Mouse (Mus musculus): ENCODE measurements around the gene Eomes. TPM values are rescaled to one million over a fixed set of nuclear protein-coding genes. Genes with fewer than 3 reads are reported as not detected.

The Eomes gene
- polyA plus RNA-seq, 1 experiment: 0.96 TPM

GRCm38 (mm10) chr9:118495933-118496332 is 17.9 kb downstream of the Eomes start:
- no peak for DNase-seq
- Histone ChIP-seq H3K4me1 (ENCODE audit: control insufficient read depth, insufficient read depth, low read length) (no peaks in the 10 kb centered on the region), H3K4me3 (replicated peaks; ENCODE audit: extremely low read depth, low read depth, low read length) (no peak overlapping the region)
- WGBS: 84% methylated on average over 3 of the region's 3 CpGs
- TF ChIP-seq POLR2A (IDR thresholded peaks at IDR 0.05; ENCODE audit: borderline replicate concordance, extremely low read depth, low read depth, low read length) (no peak), CTCF (IDR thresholded peaks at IDR 0.05; ENCODE audit: insufficient read depth, low read length) (no peak)

DNA sequence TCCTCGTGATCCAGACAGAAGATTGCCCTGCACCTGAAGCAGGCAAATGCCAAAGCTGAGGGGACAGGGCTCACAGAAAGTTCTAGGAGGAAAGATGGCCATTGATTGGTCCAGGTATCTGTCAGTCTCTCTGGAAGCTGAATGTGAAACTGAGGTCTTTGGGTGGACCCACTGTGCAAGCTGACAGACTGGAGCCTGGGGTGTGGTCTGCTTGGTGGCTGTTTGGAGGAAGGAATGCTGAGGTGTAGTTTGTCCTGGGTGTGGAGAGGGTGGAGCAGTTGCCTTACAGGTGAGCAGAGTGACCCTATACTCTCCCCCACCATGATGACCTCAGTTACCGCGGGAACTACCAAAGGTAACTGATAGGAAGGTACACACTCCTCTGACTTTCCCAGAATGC is 18.9 kb downstream of the Eomes start:
- TF ChIP-seq POLR2A (IDR thresholded peaks at IDR 0.05; ENCODE audit: borderline replicate concordance, extremely low read depth, low read depth, low read length) (no peak), CTCF (IDR thresholded peaks at IDR 0.05; ENCODE audit: insufficient read depth, low read length) (no peak)
- WGBS: 73% methylated on average over 3 of the region's 3 CpGs
- no peak for DNase-seq
- no peak overlapping the region for H3K4me3 ChIP-seq (replicated peaks; ENCODE audit: extremely low read depth, low read depth, low read length)
- no peaks in the 10 kb centered on the region for H3K4me1 ChIP-seq (ENCODE audit: control insufficient read depth, insufficient read depth, low read length)

- WGBS: 65% methylated on average over 7 of the region's 7 CpGs
- TF ChIP-seq POLR2A (IDR thresholded peaks at IDR 0.05; ENCODE audit: borderline replicate concordance, extremely low read depth, low read depth, low read length): no peak
Observed at GRCm38 (mm10) chr9:118498061-118498460, 20.0 kb downstream of the Eomes start.

DNA sequence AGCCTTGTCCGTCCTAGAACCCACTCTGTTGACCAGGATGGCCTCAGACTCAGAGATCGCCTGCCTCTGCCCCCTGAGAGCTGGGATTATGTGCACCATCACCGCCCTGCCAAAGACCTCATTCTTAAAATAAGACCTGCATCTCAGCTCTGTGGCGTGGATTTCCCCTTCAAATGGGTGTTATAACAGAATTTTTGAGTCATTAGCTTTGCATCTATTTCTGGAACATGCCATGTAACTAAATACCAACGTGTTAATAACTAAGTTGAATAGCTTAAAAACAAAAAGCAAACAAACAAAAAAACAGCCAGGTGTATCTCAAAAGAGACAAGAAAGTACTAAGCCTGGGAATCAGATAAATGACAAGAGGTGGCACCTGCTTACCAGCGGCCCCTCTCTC is 23.0 kb downstream of the Eomes start:
- Histone ChIP-seq H3K4me3 (replicated peaks; ENCODE audit: extremely low read depth, low read depth, low read length) (no peak overlapping the region), H3K4me1 (ENCODE audit: control insufficient read depth, insufficient read depth, low read length) (0 out of 2 replicates have a peak, but pooled peaks cover 3% of the 10 kb centered on the region)
- 78% methylated on average over 6 of the region's 6 CpGs for WGBS
- DNase-seq: no peak
- TF ChIP-seq CTCF (IDR thresholded peaks at IDR 0.05; ENCODE audit: insufficient read depth, low read length) (no peak), POLR2A (IDR thresholded peaks at IDR 0.05; ENCODE audit: borderline replicate concordance, extremely low read depth, low read depth, low read length) (no peak)

More at GRCm38 (mm10) chr9:118498061-118498460, 20.0 kb downstream of the Eomes start:
- DNase-seq: no peak
- no peak overlapping the region for H3K4me3 ChIP-seq (replicated peaks; ENCODE audit: extremely low read depth, low read depth, low read length)
- H3K4me1 ChIP-seq (ENCODE audit: control insufficient read depth, insufficient read depth, low read length): no peaks in the 10 kb centered on the region

DNA sequence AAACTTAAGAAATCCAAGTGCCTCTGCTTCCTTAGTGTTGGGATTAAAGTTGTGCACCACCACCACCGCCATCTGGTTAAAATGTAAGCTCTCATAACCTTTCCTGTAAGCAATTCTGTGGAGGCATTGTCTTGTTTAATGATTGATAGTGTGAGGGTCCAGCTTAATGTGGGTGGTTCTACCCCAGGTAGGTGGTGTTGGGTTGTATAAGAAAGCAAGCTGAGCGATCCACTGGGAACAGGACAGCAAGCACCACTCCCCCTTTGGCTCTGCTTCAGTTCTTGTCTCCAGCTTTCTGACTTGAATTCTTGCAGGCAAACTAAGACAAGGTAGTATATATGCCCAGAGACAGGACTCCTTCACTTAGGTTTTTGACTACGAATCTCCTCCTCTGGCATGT is 26.6 kb downstream of the Eomes start:
- WGBS: 86% methylated on average over 3 of the region's 3 CpGs
- Histone ChIP-seq H3K4me3 (replicated peaks; ENCODE audit: extremely low read depth, low read depth, low read length) (no peak overlapping the region), H3K4me1 (ENCODE audit: control insufficient read depth, insufficient read depth, low read length) (0 out of 2 replicates have a peak, but pooled peaks cover 11% of the 10 kb centered on the region)
- TF ChIP-seq CTCF (IDR thresholded peaks at IDR 0.05; ENCODE audit: insufficient read depth, low read length): no peak
- TF ChIP-seq POLR2A (IDR thresholded peaks at IDR 0.05; ENCODE audit: borderline replicate concordance, extremely low read depth, low read depth, low read length): no peak
- DNase-seq: no peak

GRCm38 (mm10) chr9:118506020-118506403 is 28.0 kb downstream of the Eomes start, which contains the start of gene Golga4:
Gene Golga4, plus strand, starts transcription at chr9:118506267.
- TF ChIP-seq POLR2A (IDR thresholded peaks at IDR 0.05; ENCODE audit: borderline replicate concordance, extremely low read depth, low read depth, low read length) (no peak), CTCF (IDR thresholded peaks at IDR 0.05; ENCODE audit: insufficient read depth, low read length) (no peak)
- under 1% methylated on average over 43 of the region's 43 CpGs for WGBS
- peak; percentile 89 for DNase-seq
- H3K4me3 ChIP-seq (replicated peaks; ENCODE audit: extremely low read depth, low read depth, low read length): peak within 1 kb of the TSS; percentile 93
- peaks cover 15% of the 10 kb centered on the region for H3K4me1 ChIP-seq (ENCODE audit: control insufficient read depth, insufficient read depth, low read length)

GRCm38 (mm10) chr9:118506404-118507231 is 28.6 kb downstream of the Eomes start:
- TF ChIP-seq POLR2A (IDR thresholded peaks at IDR 0.05; ENCODE audit: borderline replicate concordance, extremely low read depth, low read depth, low read length) (no peak), CTCF (IDR thresholded peaks at IDR 0.05; ENCODE audit: insufficient read depth, low read length) (no peak)
- peaks cover 15% of the 10 kb centered on the region for H3K4me1 ChIP-seq (ENCODE audit: control insufficient read depth, insufficient read depth, low read length)
- peak; percentile 44 for DNase-seq
- whole genome bisulfite sequencing: under 1% methylated on average over 56 of the region's 57 CpGs
- peak overlapping the region; percentile 93 for H3K4me3 ChIP-seq (replicated peaks; ENCODE audit: extremely low read depth, low read depth, low read length)

DNA sequence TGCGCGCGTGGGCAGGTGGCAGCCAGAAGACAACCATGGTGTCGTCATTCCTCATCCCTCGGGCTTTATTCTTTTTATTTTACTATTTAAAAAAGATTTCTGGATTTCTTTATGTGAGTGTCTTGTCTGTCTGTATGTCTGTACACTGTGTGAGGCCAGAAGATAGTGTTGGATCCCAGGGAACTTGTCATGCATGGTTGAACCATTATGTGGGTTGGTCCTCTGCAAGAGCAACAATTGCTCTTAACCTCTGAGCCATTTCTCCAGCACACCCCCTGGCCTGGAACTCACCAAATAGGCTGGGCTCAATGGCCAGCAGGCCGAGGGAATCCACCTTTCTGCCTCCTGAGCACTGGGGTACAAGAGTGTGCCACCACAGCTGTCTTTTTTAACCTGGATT is 29.5 kb downstream of the Eomes start:
- TF ChIP-seq CTCF (IDR thresholded peaks at IDR 0.05; ENCODE audit: insufficient read depth, low read length) (no peak), POLR2A (IDR thresholded peaks at IDR 0.05; ENCODE audit: borderline replicate concordance, extremely low read depth, low read depth, low read length) (no peak)
- Histone ChIP-seq H3K4me3 (replicated peaks; ENCODE audit: extremely low read depth, low read depth, low read length) (no peak overlapping the region), H3K4me1 (ENCODE audit: control insufficient read depth, insufficient read depth, low read length) (peaks cover 15% of the 10 kb centered on the region)
- WGBS: 77% methylated on average over 6 of the region's 6 CpGs
- DNase-seq: no peak

DNA sequence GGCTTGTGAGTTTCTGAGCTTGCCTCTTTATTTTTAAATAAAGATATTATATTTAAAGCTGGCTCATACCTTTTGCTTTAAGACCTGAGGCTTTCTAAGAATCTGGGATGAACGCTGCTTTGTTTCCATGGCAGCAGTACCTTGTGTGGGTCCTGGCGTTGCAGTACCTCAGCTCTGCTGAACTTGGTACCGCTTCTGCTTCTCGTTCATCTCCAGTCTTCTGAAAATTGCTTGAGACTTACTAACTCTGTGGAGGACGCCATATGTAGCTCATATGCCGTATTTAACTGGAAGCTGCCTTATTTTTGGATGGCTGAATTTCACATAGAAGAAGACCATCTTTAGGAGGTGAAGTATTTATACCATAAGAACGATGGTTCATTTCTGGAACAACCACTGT is 30.6 kb downstream of the Eomes start:
- no peak for TF ChIP-seq POLR2A (IDR thresholded peaks at IDR 0.05; ENCODE audit: borderline replicate concordance, extremely low read depth, low read depth, low read length)
- Histone ChIP-seq H3K4me3 (replicated peaks; ENCODE audit: extremely low read depth, low read depth, low read length) (no peak overlapping the region), H3K4me1 (ENCODE audit: control insufficient read depth, insufficient read depth, low read length) (peaks cover 21% of the 10 kb centered on the region)
- DNase-seq: no peak
- 82% methylated on average over 7 of the region's 7 CpGs for WGBS
